Mouse (Mus musculus): Measurements from ENCODE around the gene Slc4a3.
A peak's percentile ranks its signal among the peaks of the same experiment; 100 is the strongest.

Slc4a3 gene

DNA sequence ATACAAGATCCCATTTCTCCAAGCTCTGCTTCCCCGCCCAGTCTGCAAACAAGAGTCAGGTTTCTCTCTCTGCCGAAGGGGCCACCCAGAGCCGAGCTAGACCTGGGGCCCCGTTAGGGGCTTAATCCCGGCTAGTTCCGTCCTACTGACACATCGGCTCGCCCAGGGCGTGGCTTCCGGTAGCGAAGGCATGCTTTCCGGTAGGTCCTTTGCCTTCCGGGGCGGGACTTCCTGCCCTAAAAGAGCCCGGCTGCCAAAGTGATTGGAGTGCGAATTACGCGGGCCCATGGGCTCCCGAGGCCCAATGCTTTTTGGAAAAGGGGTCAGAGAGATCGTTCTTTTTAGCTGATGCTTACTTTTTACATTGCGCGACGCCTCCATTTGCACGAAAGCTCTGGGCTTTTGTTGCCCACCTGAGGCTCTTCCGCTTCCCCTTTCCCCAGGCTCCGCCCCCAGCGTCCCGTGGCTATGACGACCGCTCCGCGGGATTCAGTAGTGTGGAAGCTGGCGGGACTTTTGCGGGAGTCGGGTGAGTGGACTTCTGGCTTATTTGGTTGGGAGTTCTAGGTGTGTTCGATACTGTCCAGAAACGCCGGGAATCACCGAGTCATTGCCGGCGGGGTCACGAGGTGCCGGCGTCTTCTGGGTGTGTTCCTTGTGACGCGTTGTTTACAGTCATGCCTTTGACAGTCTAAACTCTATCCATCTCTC lies 24.6 kb upstream of the Slc4a3 start, which contains the start of gene Stk11ip:
Stk11ip (plus strand) TSS at position 209 of the 711 bp plus-strand sequence.
- peak; percentile 96 for DNase-seq (ENCODE audit: extremely low spot score, low spot score)

DNA sequence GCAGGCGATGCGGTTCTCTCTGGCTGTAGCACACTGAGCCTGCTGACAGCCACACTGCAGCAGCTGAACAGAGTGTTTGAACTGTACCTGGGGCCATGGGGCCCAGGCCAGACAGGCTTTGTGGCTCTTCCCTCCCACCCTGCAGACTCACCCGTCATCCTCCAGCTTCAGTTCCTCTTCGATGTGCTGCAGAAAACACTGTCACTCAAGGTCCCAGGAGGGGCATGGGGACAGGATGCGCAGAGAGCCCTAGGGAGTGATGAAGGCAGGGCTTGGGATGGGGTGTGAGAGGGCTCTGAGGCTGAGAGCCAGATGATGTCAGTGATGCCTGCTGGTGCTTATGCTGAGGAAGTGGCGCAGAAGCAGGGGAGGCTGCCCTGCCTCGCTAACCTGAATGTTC lies 21.4 kb upstream of the Slc4a3 start:
- no peak for DNase-seq (ENCODE audit: extremely low spot score, low spot score)

DNA sequence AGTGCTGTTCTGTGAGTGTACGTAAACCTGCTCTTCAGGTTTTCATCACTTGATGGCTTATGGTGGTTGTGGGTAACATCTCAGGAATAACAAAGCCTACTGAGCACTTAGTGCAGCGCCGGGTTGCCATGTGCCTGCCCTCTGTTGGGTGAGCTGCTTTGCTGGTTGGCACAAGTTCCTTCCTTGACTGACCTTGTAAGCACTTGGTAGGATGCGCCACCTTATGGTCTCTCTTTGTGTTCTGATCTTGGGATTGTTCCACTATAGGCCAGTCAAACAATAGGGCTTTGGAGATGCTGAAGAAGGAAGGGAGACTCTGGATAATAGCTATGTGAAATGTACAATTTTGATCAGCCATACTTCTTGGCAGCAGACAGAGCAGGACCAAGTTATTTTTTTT lies 15.5 kb upstream of the Slc4a3 start:
- no peak for DNase-seq (ENCODE audit: extremely low spot score, low spot score)

DNA sequence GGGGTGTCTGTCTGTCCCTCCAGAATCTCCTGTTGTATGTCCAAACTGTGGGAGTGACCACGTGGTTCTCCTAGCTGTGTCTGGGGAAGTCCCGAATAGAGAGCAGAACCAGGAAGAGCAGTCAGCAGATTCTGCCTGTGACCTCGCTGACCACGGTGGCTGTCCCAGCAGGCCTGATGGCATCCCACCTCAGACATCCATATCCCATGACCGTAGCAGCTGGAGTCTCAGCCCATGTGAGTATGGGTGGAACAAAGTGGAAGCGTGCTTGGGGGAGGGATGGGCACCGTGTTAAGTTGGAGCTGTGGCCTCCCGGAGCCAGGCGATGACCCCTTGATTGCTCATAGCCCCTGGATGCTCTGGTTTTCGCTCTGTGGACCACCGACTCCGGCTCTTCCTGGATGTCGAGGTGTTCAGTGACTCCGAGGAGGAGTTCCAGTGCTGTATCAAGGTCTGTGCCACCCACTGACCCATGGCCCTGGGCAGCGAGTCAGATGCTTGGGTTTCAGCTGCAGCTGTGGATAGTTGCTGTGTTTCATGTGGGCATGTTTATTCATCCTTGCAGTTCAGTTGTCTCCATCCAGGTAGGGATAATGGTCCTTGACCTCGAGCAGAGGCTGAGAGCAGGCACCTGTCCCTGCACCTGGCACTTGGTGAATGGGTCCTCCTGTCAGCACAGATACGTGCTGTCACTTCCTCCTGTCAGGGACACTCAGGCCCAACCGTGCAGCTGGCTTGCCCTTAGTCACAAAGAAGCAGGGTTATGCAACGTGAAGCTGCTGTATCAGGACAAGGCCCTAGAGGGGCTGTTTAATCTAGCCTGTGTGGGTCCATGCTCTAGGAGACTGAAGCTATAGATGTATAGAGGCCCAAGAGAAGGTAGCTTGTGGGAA lies 13.5 kb upstream of the Slc4a3 start:
- DNase-seq (ENCODE audit: extremely low spot score, low spot score), result no peak

DNA sequence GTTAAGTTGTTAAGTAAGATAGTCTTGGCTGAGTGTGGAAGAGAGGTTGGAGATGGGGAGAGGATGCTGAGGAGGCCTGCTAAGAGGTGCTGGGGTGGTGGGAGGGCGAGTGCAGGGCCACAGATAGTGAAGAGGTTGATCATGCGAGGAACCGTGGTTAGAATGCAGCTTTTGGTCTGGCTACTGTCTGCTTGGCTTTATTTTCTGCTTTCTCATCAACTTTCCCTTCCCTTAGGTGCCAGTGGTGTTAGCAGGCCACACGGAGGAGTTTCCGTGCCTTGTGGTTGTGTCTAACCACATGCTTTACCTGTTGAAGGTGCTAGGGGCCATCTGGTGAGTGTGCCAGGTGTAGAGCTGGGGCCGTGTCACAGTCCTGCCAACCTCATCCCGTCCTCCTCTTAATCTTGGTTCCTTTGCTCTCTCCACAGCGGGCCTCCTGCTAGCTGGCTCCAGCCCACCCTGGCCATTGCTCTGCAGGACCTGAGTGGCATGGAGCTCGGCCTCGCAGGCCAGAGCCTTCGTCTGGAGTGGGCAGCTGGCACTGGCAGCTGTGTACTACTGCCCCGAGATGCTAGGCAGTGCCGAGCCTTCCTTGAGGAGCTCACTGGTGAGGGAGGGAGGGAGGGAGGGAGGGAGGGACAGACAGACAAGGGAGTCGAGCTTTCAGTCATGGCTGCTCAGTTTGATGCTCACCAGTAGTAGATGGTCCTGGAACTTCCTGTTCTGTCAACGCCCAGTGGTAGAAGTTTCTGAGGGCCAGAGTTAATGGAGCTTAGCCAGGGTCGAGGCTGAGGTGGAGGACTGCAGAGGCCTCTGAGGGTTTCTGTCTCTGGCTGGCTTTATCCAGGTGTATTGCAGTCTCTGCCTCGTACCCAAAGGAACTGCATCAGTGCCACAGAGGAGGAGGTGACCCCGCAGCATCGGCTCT lies 12.5 kb upstream of the Slc4a3 start:
- DNase-seq (ENCODE audit: extremely low spot score, low spot score), result no peak

DNA sequence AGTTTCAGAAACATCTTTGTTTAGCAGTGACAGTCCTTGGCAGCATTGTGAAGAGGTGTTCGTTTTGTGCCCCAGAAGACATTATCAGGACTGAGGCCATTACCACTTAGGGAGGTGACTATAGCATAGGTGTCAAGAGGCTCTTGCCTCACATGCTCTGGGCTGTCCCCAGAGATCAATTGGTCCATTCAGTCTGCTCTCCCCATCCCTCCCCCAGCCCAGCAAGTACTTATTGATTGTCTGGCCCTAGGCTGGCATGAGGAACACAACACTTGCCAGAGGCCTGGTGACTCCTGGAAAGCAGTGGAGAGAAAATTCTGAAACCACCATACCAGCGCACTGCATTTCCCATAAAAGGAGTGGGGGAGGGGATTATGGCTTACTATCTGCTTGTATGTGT lies 8.5 kb upstream of the Slc4a3 start:
- no peak for DNase-seq (ENCODE audit: extremely low spot score, low spot score)

DNA sequence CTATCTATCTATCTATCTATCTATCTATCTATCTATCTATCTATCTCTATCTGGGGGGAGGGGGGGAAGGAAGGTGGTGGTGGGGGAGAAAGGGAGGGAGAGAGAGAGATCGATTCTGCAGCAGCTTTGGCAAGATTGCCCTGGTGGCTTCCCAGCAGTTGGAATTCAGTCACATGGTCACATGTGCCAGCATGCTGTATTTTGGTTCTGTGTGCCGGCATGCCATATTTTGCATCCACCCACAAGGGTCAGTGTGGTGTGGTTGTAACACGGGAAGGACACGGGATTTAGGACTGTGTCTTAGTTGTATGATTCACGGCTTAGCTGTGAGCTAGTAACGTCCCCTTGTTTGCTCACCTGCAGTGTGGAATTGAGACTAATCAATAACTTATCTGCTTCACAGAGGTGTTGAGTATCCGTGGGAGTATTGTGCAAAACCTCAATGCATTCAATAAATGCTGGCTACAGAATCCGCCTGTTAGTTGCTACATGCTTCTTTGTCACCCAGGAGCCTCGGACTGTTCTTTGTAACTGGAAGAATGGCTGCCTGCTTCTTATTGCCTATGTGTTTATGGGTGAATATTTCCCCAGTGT lies 7.4 kb upstream of the Slc4a3 start:
- DNase-seq (ENCODE audit: extremely low spot score, low spot score), result no peak

DNA sequence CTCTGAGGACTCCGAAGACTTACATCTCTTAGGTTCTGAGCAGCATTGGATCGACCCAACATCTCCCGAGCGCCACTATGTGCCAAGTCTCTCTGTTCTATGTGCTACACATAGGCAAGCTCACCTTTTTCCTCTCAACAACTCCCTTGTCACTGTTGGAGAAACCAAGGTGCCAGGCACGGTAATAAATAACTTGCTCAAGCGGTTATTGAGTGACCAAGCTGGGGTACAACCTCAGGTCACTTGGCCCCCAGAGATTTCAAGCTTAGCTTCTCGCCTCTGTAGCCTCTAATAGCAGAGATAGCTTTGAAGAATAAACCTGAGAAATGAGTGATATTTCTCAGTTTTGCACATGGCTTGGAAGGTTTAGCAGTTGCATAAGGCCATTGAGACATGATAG lies 4.6 kb upstream of the Slc4a3 start:
- no peak for DNase-seq (ENCODE audit: extremely low spot score, low spot score)

DNA sequence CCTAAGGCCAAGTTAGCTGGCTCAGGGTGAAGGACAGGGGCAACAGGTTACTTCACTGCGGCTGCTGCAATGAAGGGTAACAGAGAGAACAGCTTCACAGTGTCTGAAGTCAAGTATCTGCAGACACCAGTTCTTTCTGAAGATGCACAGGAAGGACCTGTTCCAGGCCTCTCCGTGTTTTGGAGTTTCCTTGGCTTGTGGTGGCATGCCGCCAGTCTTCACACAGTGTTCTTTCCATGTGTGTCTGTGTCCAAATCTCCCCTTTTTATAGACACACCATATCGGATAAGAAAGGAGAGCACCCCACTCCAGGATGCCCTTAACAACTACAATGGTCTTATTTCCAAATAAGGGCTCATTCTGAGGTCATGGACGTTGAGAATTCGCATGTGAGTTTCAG lies 1.7 kb upstream of the Slc4a3 start:
- DNase-seq (ENCODE audit: extremely low spot score, low spot score), result no peak

DNA sequence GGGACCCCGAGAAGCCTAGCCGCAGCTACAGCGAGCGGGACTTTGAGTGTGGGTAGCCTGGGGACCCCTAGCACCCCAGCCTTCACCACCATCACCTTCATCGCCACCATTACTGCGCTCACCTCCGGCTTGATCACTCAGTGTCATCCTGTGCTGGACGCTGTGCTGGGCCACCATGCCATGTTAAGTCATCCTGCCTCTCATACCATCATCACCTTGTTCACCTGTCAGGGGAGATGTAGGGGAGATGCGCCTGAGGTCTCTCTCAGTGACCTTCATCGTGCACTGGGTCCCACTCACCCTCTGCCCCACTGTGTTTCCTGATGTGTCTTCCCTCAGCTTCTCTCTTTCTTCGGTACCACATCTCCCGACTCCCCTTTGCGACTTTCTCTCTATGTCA lies 1.3 kb downstream of the Slc4a3 start:
- no peak for DNase-seq (ENCODE audit: extremely low spot score, low spot score)

DNA sequence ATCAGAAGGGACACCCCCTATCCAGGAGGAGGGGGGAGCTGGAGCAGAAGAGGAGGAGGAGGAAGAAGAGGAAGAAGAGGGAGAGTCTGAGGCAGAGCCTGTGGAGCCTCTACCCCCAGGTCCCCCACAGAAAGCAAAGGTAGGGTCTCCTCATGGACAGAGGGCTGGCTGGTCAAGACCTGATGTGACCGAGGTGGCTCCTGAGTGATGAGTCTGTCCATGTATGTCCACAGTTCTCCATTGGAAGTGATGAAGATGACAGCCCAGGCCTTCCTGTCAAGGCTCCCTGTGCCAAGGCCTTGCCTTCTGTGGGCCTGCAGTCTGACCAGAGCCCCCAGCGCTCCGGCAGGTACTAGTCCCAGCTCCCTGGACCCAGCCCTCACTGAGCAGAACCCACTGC lies 2.0 kb downstream of the Slc4a3 start:
- DNase-seq (ENCODE audit: extremely low spot score, low spot score), result no peak

DNA sequence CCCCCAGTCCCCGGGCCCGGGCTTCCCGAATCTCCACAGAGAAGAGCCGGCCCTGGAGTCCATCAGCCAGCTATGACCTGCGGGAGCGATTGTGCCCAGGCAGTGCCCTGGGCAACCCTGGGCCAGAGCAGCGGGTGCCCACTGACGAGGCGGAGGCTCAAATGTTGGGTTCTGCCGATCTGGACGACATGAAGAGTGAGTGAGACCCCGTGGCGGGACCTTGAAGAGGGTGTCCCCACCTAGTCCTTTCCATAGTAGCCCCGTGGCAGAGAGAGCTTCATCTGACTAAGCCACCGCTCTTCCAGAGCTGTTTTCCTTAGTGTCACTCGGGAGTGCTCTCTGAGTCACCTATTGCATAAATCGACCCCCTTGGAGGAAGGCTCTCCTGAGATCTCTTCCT lies 2.8 kb downstream of the Slc4a3 start:
- DNase-seq (ENCODE audit: extremely low spot score, low spot score), result no peak

DNA sequence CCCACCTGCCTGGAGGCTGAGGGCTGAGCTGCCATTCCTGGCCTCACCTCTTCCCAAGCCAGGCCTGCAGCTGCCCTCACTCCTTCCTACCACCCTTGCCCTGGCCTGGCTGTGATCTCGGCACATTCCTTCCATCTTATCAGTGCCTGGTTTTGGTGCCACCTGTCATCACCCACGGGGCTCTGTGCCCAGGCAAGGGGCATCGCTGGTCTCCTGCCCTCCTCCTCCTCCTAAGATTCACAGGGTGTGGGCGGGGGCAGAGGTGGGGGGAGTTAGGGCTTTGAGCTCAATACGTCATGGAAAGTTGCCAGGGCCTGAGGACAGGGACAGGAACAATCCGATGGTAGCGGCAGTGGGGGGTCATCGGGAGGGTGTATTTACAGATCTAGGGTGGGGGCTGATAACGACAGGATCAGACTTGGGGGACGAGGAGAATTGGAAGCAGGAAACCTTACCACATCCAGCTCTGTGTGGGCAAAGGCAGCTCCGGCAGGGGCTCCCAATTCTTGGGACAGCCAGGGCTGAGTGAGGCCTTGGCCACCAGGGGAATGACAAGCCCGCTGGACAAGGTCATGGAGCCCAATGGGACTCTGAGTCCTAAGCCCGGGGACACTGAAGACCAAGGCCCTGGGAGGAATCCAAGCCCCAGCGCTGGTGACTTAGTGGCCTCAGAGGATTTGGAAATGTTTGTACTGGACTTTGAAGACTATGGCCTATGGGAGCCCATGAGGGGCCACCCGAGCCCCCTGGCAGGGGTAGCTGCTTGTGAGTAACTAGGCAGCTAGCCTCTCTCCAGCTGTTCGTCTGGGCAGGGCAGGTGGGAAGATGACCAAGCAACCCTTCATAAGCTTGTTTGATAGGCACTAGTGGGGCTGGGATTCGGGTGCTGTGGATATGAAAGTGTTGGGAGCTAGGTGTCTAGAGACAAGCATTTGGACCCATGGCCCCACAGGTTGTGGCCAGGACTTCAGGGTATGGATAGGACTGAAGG lies 3.5 kb downstream of the Slc4a3 start:
- no peak for DNase-seq (ENCODE audit: extremely low spot score, low spot score)

DNA sequence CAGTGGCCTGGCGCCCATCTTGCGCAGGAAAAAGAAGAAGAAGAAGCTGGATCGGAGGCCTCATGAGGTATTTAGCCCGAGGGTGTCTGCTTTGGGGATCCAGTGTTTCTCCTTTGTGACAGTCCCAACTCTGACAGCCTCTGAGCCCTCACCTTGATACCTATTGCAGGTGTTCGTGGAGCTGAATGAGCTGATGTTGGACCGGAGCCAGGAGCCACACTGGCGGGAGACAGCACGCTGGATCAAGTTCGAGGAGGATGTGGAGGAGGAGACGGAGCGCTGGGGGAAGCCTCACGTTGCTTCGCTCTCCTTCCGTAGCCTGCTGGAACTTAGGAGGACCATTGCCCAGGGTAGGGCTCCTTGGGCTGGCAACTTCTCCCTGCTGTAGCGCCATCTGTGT lies 4.5 kb downstream of the Slc4a3 start:
- DNase-seq (ENCODE audit: extremely low spot score, low spot score), result no peak

DNA sequence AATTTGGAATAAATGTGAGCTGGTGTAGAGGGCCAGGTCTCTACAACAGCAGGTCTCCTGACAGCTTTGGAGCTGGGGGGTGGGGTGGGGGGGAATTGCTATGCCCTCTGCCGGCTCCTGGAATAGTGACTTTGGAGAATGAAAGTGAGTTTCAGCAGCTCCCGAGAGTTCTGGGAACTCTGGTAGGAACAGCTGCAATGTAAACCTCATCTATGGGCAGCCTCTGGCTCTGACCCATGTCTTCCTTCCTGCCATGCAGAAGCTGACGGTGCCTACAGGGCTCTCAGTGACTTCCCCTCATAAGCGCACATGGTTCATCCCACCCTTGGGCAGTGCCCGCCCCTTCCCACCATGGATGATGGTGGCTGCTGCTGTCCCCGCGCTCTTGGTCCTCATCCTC lies 9.6 kb downstream of the Slc4a3 start:
- DNase-seq (ENCODE audit: extremely low spot score, low spot score), result no peak

DNA sequence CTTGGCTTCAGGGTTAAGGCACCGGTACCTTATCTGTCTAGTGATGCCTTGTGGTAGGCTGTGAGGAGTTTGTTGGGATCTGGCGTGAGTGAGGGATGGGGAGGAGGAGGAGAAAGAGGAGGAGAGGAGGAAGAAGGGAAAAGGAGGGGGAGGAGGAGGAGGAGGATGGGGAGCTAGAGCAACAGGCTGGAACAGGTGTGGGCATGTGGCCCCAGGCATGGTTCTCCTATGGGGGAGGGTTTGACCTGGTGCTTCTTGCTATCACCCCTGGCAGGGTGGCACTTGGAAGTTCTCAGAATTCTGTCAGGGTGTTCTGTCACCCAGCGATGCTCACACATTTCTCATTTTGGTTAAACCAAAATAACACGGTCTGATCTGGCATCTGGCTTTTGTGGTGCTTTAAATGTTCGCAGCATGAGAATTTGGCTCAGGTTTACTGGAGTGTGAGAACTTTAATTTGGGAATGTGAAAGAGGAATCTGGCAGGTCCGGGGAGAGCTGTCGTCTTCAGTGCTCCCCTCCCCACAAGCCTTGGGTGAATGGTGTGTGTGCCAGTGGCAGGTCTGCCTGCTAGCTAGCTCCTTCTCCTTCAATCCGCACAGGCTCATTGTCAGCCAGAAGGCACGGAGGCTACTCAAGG lies 10.2 kb downstream of the Slc4a3 start:
- no peak for DNase-seq (ENCODE audit: extremely low spot score, low spot score)

DNA sequence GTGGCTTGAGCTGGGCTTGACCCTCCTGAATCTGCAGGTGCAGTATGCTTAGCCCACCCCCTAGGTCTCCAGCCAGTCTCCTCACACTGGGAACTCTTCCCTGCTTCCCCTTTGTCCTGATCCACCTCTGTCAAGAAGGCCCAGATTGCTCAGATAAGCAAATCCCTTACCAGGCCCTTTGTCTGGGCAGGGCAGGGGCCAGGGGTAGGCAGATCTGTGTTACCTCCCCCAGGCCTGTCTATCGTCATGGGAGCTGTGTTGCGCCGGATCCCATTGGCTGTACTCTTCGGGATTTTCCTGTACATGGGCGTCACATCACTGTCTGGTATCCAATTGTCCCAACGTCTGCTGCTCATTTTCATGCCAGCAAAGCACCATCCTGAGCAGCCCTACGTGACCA lies 11.0 kb downstream of the Slc4a3 start:
- DNase-seq (ENCODE audit: extremely low spot score, low spot score), result no peak

DNA sequence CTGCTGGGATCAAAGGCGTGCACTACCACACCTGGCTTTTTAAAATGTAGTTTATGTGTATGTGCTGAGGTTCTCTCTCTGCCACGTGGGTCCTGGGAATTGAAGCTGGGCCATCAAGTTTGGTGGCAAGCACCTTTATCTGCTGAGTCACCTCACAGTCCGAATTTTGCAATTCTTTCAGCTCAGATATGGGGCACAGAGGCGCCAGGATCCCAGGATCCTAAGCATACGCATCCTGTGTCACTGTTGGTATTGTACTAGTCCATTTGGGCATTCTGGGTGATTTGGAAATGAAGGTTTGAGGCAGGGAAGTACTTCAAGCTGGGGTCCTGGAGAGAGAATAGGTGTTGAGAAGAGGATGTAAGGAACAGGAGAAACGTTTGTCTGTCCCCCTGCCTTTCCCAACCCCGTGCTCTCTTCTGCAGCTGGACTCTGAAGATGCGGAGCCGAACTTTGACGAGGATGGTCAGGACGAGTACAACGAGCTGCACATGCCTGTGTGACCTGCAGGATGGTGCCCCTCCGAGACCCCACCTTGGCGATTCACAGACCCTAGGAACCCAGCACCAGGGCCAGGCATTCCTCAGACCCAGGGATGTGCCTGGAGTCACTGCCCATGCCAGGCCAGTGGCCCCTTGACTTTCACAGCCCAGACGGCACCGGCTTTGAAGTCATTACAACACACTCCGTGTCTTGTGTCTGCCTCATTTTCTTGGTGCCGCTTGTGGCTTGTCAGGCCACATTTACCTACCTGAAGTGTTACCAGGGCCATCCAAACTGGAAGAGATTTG lies 12.5 kb downstream of the Slc4a3 start:
- DNase-seq (ENCODE audit: extremely low spot score, low spot score), result no peak

All from neural tube, embryonic 10.5 days (tissue).